Mouse (Mus musculus): ENCODE data around the gene Ambra1.

- TF ChIP-seq MAX (IDR thresholded peaks at IDR 0.05; ENCODE audit: low read depth) (no peak), POLR2A (IDR thresholded peaks at IDR 0.05; ENCODE audit: insufficient read length, low read depth) (no peak), E2F4 (IDR thresholded peaks at IDR 0.05; ENCODE audit: insufficient read depth) (no peak), POLR2AphosphoS2 (IDR thresholded peaks at IDR 0.05; ENCODE audit: insufficient read length, low read depth) (no peak), USF1 (IDR thresholded peaks at IDR 0.05; ENCODE audit: low read depth) (no peak)
These were observed 187.2 kb downstream of the Ambra1 start for GRCm38 (mm10) chr2:91917096-91917495.

All from myocyte (in vitro differentiated cells).